Mouse (Mus musculus) skeletal muscle tissue, adult 2 months (tissue): ENCODE data around the gene Clcn1.

Experiments
- DNase-seq: peaks from one replicate; pipeline ENCODE4 v3.0.0-alpha.2; 2012; ENCODE audit warnings: low read depth, low spot score

The Clcn1 gene

DNA sequence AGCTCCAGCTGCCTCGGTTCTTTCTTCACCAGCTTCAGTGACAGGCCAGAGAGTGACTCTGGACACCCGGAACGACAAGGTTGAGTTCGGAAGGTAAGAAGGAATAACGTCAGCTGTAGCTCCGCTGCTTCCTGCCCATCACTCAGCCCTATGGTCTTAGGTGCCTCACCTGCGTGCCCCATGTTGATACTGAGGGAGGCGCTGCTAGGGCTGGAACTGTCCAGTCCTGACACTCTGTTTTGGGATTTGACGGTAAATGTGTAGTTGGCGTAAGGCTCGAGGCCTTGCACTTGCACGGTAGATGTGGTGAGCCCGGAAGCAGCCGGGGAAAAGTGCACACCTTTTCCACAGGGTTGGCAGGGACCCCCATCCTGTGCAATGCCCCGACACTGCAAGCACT is 78.1 kb downstream of the Clcn1 start:
- DNase-seq, result no peak

GRCm38 (mm10) chr6:42365215-42365614 is 78.7 kb downstream of the Clcn1 start:
- no peak for DNase-seq
